Mouse (Mus musculus): Measurements from ENCODE around the gene Hdgfl1.

Gene Hdgfl1

DNA sequence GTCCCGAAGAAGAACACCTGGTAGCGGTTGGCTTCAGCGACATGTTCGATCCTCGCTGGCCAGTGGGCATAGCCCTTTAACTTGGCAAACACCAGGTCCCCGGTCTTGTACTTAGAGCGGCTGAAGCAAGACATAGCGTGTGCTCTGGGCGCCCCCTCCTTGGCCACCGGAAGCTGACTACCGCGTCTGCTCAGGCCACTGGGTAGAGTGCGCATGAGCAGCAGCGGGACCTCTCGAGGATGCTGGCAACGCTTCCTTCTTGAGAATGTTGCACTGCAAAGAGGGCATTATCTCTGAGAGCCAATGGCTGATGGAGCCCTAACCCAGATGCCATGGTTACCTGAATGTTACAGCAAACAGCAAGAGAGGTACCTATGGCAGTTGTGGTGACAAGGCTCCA is at the start of gene Hdgfl1:
Hdgfl1 (minus strand) TSS at position 211 of the 400 bp plus-strand sequence.
- peak; percentile 19 for DNase-seq (ENCODE audit: low read depth, low spot score)

DNA sequence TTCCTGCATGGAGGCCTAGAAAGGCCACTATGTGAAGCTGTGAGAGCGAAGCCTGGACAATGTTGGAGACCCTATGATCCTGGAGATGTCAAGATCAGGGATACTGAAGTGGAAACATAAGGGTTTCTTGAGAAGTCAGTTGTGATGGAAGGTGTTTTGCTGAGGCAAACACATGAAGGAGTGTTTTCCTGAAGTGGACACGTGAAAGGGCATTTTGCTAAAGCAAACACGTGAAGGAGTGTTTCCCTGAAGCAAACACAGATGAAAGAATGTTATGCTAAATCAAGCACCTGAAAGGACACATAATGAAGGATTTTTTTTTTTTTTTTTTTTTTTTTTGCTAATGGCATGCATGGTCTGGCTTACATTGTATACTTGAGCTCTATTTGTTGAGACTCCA is 25.5 kb upstream of the Hdgfl1 start:
- DNase-seq (ENCODE audit: low read depth, low spot score) = no peak

DNA sequence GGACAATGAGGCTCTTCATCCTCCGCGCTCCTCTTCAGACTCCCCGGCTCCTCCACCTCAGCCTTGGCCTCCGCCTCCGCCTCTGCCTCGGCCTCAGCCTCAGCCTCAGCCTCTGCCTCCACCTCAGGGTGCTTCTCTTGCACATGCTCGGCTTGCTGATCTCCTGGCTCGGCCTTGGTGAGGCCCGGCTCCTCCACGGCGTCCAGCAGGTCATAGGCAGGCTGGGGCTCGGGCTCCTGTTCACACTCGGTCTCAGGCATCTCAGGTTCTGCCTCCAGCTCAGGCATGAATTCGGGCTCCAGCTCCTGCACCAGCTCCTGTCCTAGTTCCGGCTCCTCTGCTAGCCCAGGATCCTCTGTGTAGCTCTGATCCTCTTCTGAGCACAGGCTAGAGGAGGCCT is 541 bp downstream of the Hdgfl1 start:
- DNase-seq (ENCODE audit: low read depth, low spot score) = peak; percentile 6

DNA sequence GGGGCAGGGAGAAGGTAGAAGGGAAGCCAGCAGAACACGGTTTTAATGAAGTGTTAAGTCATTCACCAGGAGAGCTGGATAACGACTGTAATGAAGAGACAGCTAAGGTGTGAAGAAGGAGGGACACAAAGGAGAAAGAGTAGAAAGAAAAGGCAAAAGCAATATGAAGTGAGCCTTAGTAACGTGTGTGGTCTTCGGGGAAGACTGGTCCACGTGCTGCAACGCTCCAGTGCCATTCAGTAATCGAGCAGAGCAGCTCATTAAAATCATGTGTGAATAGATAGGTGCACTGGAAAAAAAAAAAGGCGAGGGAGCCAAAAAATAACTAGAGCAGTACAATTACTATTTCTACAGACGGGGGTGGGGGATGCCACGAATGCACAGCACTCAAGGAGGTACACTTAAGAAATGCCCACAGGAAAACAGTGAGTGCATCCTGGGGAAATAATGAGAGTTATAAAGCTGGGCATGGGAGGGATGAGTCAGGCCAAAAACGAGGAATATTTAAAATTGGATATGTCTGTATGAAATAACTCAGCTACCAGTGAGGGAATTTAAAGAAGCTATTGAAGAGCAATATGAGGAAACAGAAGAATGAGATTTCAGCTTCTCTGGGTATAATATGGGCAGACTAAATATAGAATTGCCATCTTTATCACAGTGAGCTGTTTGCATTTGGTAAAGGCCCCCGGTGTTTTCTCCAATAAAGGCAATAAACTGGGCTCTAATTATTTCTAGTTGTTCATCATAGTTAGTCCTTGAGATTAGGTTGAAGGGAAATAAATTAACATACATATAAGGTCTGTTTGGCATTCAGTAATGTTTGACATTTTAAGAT is 7.8 kb downstream of the Hdgfl1 start:
- DNase-seq (ENCODE audit: low read depth, low spot score) = no peak

DNA sequence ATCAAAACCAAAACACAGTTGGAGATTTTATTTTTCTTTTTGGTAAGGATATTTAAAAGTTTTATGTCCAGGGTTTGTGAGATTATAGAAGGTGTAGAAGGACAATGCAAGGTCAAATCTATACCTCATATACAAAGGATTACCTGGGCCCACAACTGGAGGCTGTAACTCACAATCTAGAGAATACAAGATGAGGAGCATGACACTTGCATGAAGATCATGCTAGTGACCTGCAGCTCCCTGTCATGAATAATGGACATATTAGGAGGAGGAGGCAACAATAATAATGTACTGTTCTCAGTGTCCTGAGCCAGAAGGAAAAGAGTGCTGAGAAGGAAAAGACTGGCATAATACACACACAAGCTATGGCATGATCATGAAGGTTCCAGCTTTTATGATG is 17.1 kb downstream of the Hdgfl1 start:
- DNase-seq (ENCODE audit: low read depth, low spot score) = no peak

DNA sequence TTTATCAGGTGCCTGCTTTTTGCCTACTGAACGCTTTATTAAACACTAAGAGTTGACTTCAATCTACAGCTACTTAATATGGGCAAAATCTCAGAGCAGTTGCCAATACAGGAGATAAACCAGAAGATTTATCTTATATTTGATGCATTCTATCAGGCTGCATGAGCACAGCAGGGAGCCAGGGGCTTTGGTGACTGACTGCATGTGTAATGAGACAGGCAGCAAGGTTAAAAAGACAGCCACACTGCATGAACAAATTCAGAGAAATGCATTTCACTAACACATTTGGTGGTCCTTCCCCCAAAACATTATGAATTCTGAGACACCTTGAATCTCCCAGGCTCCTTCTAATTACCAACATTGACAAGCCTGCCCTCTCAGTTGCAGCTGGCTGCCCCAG is 17.6 kb downstream of the Hdgfl1 start:
- no peak for DNase-seq (ENCODE audit: low read depth, low spot score)

DNA sequence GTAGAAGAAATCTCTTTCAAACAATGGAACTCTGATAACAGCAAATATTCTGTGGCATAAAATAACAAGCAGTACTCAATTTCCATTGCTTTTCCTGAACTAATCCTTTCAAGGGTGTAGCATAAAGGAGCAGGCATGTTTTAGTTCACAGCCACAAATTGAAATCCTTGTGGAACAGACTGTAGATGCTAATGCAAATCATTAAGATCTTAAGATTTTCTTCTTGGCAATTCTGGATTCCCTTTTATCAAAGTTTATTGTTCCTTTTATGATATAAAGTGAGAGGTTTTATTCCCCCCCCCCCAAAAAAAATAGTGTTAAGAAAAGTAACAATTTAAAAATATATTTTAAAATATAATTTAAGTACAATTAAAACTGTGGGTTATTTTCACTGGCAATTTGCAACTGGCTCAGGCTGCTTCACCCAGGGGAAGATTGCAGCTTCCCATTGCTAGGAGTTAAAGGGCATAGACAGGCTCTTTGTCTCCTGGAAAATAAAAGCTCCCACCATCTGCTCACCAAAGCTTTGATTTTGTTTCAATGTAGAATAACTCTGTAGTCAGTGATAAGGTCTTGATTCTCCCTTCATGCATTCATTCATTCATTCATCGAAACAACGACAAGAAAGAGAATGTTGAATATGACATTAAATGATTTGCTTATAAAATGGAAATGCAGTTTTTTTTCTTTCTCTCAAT is 24.1 kb downstream of the Hdgfl1 start:
- no peak for DNase-seq (ENCODE audit: low read depth, low spot score)

DNA sequence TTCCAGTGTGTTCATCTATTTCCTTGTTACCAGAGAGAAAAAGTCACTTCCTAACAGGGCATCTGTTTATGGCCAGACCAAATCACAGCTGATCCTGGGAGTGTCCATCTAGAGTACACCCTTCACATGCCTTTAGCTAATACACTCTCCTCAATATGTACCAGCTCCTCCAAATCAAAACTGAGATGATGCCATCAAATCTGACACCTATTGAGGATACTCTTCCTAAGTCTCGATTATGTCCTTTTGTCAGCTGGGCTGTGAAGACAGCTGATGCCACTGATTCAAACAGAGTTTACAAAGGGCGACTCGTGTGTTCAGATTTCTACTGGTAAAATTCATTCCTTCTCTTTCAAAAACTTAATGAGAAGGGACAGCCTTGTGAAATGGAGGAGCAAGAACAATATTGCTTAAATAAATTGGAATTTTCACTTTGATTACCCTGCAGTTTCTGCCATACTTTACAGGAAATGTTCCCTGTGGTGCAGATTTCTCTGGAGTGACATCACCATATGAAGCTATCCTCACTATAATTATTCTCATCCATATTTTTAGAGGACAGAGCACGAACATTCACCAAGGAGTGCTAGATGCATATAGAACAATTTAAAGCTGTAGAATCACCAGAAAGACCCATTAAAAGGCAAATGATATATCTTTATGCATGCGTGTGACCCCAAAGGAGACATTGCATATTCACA is 24.8 kb downstream of the Hdgfl1 start:
- DNase-seq (ENCODE audit: low read depth, low spot score) = no peak

DNA sequence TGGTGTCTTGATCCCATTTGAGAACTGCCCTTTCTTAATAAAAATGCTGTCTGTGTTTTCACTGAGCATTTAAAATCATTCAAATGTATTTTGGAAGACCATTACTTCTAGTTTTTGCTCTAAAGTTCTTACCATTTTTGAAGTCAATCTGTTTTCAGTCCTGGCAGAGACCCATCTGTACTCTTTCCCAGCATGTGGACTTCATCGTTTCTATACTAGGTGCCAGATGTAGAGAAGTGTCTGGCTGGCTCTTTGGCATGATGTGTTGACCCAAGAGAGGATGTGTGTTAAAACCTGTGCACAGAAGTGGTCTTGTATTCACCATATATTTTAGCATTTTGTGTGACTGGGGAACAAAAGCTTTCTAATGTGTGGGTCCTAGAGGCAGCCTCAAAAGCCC is 25.9 kb downstream of the Hdgfl1 start:
- DNase-seq (ENCODE audit: low read depth, low spot score) = no peak

DNA sequence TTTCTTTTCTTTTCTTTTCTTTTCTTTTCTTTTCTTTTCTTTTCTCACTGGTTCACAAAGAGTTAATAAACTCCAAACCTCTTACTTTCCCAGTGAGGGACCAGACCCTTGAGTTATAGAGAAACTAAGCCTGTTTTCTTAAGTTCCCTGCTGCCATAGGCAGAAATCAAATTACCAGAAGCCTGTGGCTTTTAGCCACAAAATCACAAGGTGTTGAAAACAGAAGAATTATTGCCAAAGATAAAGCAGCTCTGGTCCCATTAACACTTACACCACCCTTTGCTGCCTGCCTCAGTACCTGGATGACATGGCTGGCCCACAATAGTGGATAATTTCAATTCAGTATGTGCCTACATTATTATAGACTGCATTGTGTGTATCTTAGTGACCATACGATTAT is 35.0 kb downstream of the Hdgfl1 start:
- no peak for DNase-seq (ENCODE audit: low read depth, low spot score)

DNA sequence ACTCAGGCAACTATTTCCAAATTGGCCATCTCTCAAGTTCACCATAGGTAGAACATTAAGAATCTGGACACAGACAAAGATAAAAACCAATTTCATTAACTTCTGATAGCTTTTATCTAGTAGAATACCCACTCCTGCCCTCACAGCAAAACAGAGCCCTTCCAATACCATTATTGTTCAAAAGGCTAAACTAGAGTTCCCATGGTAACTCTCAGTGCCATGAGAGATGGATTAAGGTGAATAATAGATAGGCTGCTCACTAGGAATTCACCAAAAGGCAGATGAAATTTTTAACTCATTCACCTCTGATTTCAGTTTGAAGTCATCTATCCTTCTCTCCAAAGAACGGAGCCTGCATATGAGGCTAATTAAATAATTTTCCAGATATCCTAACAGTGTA is 45.7 kb downstream of the Hdgfl1 start:
- DNase-seq (ENCODE audit: low read depth, low spot score) = no peak

DNA sequence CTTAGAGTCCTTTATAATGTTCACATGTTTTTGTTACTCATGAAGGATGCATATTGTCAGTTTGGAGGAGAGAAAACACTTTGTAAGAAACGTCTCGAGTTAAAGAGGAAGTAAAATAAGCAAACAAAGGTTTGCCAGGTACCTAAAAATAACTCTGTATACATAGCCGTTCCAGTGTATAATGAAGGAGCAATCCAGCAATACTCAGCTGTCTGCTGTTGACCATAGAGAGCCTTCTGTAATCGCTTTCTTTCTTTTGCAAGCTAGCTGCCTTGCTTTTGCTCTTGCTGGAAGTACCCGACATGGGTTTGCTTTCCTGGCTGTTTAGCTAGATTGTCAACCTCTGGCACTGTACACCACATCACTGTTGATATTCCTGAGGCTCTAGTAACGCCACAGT is 48.6 kb downstream of the Hdgfl1 start:
- DNase-seq (ENCODE audit: low read depth, low spot score) = no peak

DNA sequence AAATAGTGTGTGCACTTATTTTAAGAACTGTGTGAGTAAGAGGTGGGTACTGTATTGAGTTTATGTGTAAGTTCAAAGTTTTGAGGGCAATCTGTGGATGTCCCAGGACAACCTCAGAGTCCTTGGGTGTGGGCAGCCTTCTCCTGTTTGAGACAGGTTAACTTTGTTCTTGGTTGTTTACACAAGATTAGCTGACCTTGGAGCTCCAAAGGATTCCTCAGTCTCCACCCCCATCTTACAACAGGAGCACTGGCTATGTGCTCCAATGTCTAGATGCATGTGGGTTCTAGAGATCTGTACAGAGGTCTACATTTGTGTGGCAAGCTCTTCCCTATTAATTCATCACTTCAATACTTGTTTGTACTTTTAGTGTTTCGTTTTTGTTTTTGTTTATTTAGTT is 49.0 kb downstream of the Hdgfl1 start:
- peak; percentile 4 for DNase-seq (ENCODE audit: low read depth, low spot score)

DNA sequence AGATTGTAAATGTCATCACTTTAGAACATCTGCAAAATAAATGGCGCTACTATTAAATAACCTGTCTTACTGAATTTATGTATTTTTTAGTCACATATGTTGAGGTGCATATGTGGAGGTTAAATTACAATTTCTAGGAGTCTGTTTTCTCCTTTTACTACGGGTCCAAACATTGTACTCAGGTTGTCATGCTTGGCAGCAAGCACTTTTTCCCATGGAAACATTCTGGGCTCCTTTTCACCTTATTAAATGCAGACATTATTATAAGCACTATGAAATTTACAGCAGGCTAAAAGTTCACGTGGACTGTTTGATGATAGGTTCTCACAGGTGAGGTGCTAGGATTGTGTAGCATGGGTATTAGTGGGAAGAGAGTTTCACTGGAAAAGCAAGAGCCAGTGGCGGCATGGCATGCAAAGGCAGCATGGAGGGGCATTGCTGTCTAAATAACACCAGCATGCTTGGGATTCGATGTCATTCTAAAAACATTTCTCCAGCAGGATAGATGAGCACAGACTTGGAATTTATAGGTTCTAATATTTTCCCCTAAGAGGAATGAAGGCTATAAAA is 50.7 kb downstream of the Hdgfl1 start:
- no peak for DNase-seq (ENCODE audit: low read depth, low spot score)
